Mouse (Mus musculus) thymus, adult 2 months (tissue): Measurements from ENCODE around the gene Sim2.

Source experiments
- CTCF ChIP-seq: fragments of 200-500 bp; IDR thresholded peaks from 2 replicates; pipeline ENCODE4 v1.5.1; 2012; ENCODE audit warnings: mild to moderate bottlenecking, control low read depth, low read length, moderate library complexity, borderline replicate concordance; ENCODE audit not compliant: control insufficient read depth, poor library complexity, insufficient read depth; ENCODE audit errors: extremely low read depth
- POLR2A ChIP-seq: fragments of 200-500 bp; IDR thresholded peaks from 2 replicates; pipeline ENCODE4 v1.6.1; 2012; ENCODE audit warnings: mild to moderate bottlenecking, low read length, control low read depth, moderate library complexity; ENCODE audit not compliant: control insufficient read depth, poor library complexity, insufficient read depth; ENCODE audit errors: extremely low read depth

- TF ChIP-seq POLR2A (no peak), CTCF (no peak)
Observed at GRCm38 (mm10) chr16:94066771-94067170, 18.0 kb upstream of the Sim2 start.
